ENCODE assay signal across 8 mouse cellular contexts in genomic region chr2:5097786-5098445, GRCm38 (mm10). TPM values are rescaled to one million over a fixed set of nuclear protein-coding genes. Genes with fewer than 3 reads are reported as not detected.
DNase-seq lines count a peak whose midpoint lies in the region; ATAC-seq and TF ChIP-seq lines count a peak whose summit lies in the region.

No protein-coding gene starts in this region.

- H3K9me3 ChIP-seq in heart, embryonic 12.5 days (replicated peaks): 0 out of 2 replicates have a peak, but pooled peaks cover 4% of the 10 kb centered on the region
- no peaks in the 10 kb centered on the region; the same call in 1 of the 2 replicates for H3K9me3 ChIP-seq in limb, embryonic 13.5 days

- TF ChIP-seq CTCF in thymus, adult 2 months (IDR thresholded peaks at IDR 0.05; ENCODE audit: borderline replicate concordance, control insufficient read depth, extremely low read depth, insufficient read depth, low read length, poor library complexity): no peak

- H3K9ac ChIP-seq in heart, embryonic 12.5 days: peak overlapping the region; percentile 58
- H3K9ac ChIP-seq in limb, embryonic 13.5 days: peak overlapping the region; percentile 59

- peak overlapping the region; percentile 73 for H3K4me2 ChIP-seq in heart, embryonic 12.5 days
- H3K4me2 ChIP-seq in limb, embryonic 13.5 days (replicated peaks): peak overlapping the region; percentile 62

- ATAC-seq in heart, embryonic 12.5 days (ENCODE audit: insufficient number of reproducible peaks, low FRiP score): no peak
- ATAC-seq in limb, embryonic 13.5 days (ENCODE audit: low FRiP score, low read depth): 0 out of 2 replicates have a peak, but pooled peaks have one; percentile 54
- no peak for ATAC-seq in erythroid progenitor cell, adult 5-6 weeks (replicated peaks; ENCODE audit: low FRiP score, poor library complexity, severe bottlenecking)

- H3K4me3 ChIP-seq in heart, embryonic 12.5 days: peak overlapping the region; percentile 36
- no peak overlapping the region for H3K4me3 ChIP-seq in thymus, adult 2 months (ENCODE audit: control insufficient read depth, insufficient read depth, low read length)
- peak overlapping the region; percentile 30 for H3K4me3 ChIP-seq in limb, embryonic 13.5 days

- no peak for DNase-seq in heart, postnatal 14 days
- DNase-seq in thymus, adult 2 months: peak; percentile 2
- no peak for DNase-seq in thymus, adult 18-20 months
- peak; percentile 14 for DNase-seq in right cerebral cortex, postnatal 4 days
- no peak for DNase-seq in spleen, postnatal 4 days (ENCODE audit: low spot score in 2 of 2)

- no peaks in the 10 kb centered on the region for H3K36me3 ChIP-seq in heart, embryonic 12.5 days
- no peaks in the 10 kb centered on the region for H3K36me3 ChIP-seq in thymus, adult 2 months (ENCODE audit: control insufficient read depth, insufficient read depth, low read length)
- no peaks in the 10 kb centered on the region for H3K36me3 ChIP-seq in limb, embryonic 13.5 days

- H3K4me1 ChIP-seq in heart, embryonic 12.5 days (replicated peaks): peaks cover 11% of the 10 kb centered on the region; the same call in 1 of the 2 replicates
- H3K4me1 ChIP-seq in thymus, adult 2 months (replicated peaks; ENCODE audit: control insufficient read depth, insufficient read depth, low read length): peaks cover 7% of the 10 kb centered on the region
- peaks cover 23% of the 10 kb centered on the region for H3K4me1 ChIP-seq in limb, embryonic 13.5 days

- H3K27me3 ChIP-seq in heart, embryonic 12.5 days (replicated peaks): no peaks in the 10 kb centered on the region
- no peaks in the 10 kb centered on the region for H3K27me3 ChIP-seq in thymus, adult 2 months (ENCODE audit: control insufficient read depth, insufficient read depth, low read length)
- no peaks in the 10 kb centered on the region; the same call in 1 of the 2 replicates for H3K27me3 ChIP-seq in limb, embryonic 13.5 days

- intact Hi-C loops in heart, postnatal 14 days (cut with DNase I): loop anchor here (10.0 kb wide), 1 partner anchor 147 kb away; no protein-coding TSS in a partner anchor

- H3K27ac ChIP-seq in heart, embryonic 12.5 days (ENCODE audit: poor library complexity, severe bottlenecking): no peak overlapping the region
- no peak overlapping the region for H3K27ac ChIP-seq in thymus, adult 2 months (ENCODE audit: control insufficient read depth, insufficient read depth, low read length)
- no peak overlapping the region for H3K27ac ChIP-seq in limb, embryonic 13.5 days

- WGBS in heart, embryonic 12.5 days: 11% methylated on average over 20 of the region's 20 CpGs
- WGBS in thymus, adult 2 months: 7% methylated on average over 20 of the region's 20 CpGs
- 15% methylated on average over 20 of the region's 20 CpGs for WGBS in limb, embryonic 13.5 days

- TF ChIP-seq POLR2A in thymus, adult 2 months (IDR thresholded peaks at IDR 0.05; ENCODE audit: control insufficient read depth, extremely low read depth, insufficient read depth, low read length, poor library complexity): no peak

RNA-seq across cellular contexts. Expression of gene Optn, which starts 34.1 kb away (rescaled TPM):
- polyA plus RNA-seq in heart, embryonic 12.5 days (2016; fragmentation: Nextera tagmentation; extraction: Ambion mirVana): 17.1 and 17.5 TPM in 2 replicates
- 10 to 100 TPM; 41.8 to 44.0 TPM for total RNA-seq in heart, postnatal 14 days (2021)
- polyA plus RNA-seq in thymus, adult 2 months (2012; rRNA removed): 1.4 TPM in 2 replicates
- 5.3 and 5.6 TPM in 2 replicates for polyA plus RNA-seq in limb, embryonic 13.5 days (2015; fragmentation: Nextera tagmentation; extraction: Ambion mirVana)
- 112 and 113 TPM in 2 replicates for total RNA-seq in erythroid progenitor cell, adult 5-6 weeks (2015; ENCODE audit: low replicate concordance)
- 325 and 377 TPM in 2 replicates for total RNA-seq in erythroid progenitor cell, adult 5-6 weeks (2017; ENCODE audit: low replicate concordance)

RNA-seq across cellular contexts. Expression of gene Ccdc3, which starts 39.7 kb away (rescaled TPM):
- polyA plus RNA-seq in heart, embryonic 12.5 days (2016; fragmentation: Nextera tagmentation; extraction: Ambion mirVana): 14.2 and 16.2 TPM in 2 replicates
- 1 to 10 TPM; 5.2 to 6.0 TPM for total RNA-seq in heart, postnatal 14 days (2021)
- polyA plus RNA-seq in thymus, adult 2 months (2012; rRNA removed): 2.6 TPM in 2 replicates
- polyA plus RNA-seq in limb, embryonic 13.5 days (2015; fragmentation: Nextera tagmentation; extraction: Ambion mirVana): 6.7 and 7.7 TPM in 2 replicates
- total RNA-seq in erythroid progenitor cell, adult 5-6 weeks (2015; ENCODE audit: low replicate concordance): not detected in 2 replicates
- total RNA-seq in erythroid progenitor cell, adult 5-6 weeks (2017; ENCODE audit: low replicate concordance): not detected in 2 replicates

Comparison
In these comparisons a context has a peak if more than half of its experiments do, and no peak if none do; other contexts are left out.
1. DNase-seq: peak in thymus, adult 2 months (single experiment) and right cerebral cortex, postnatal 4 days (single experiment); none in heart, postnatal 14 days (0 of 2), thymus, adult 18-20 months (0 of 2) and spleen, postnatal 4 days (0 of 2).